Mouse (Mus musculus) embryonic facial prominence, embryonic 11.5 days (tissue): ENCODE data around the gene Nutf2-ps1. TPM values are rescaled to one million over a fixed set of nuclear protein-coding genes. Genes with fewer than 3 reads are reported as not detected.

Source experiments
- ATAC-seq: fragments of 200-750 bp; cut with Nextera tagmentation; replicated peaks from 2 replicates; pipeline ENCODE4 v1.8.0; 2017; ENCODE audit warnings: low read depth; ENCODE audit not compliant: insufficient number of reproducible peaks, low FRiP score, low TSS enrichment
- DNase-seq: peaks from one replicate; pipeline ENCODE4 v3.0.0-alpha.2; 2015; ENCODE audit warnings: low spot score
- H3K27ac ChIP-seq: fragments of 300-500 bp; sonication (generic); replicated peaks from 2 replicates; pipeline ENCODE4 v1.5.1; 2014; ENCODE audit warnings: mild to moderate bottlenecking, low read depth, low read length, control low read depth
- H3K27me3 ChIP-seq: fragments of 300-500 bp; sonication (generic); 2 replicates; pipeline ENCODE4 v1.6.1; 2014; ENCODE audit warnings: mild to moderate bottlenecking, low read length, moderate library complexity, mixed read lengths; ENCODE audit not compliant: control insufficient read depth, insufficient read depth
- H3K36me3 ChIP-seq: fragments of 300-500 bp; sonication (generic); replicated peaks from 2 replicates; pipeline ENCODE4 v1.6.1; 2014; ENCODE audit warnings: low read depth, mild to moderate bottlenecking, low read length, moderate library complexity, mixed read lengths; ENCODE audit not compliant: control insufficient read depth, insufficient read depth
- H3K4me1 ChIP-seq: fragments of 300-500 bp; sonication (generic); 2 replicates; pipeline ENCODE4 v1.6.1; 2014; ENCODE audit warnings: low read length, mixed read lengths; ENCODE audit not compliant: control insufficient read depth, insufficient read depth
- H3K4me2 ChIP-seq: fragments of 300-500 bp; sonication (generic); 2 replicates; pipeline ENCODE4 v1.6.1; 2014; ENCODE audit warnings: low read depth, mild to moderate bottlenecking, control low read depth, low read length, moderate library complexity
- H3K4me3 ChIP-seq: fragments of 300-500 bp; sonication (generic); 2 replicates; pipeline ENCODE4 v1.5.1; 2014; ENCODE audit warnings: low read depth, low read length, control low read depth
- H3K9ac ChIP-seq: fragments of 300-500 bp; sonication (generic); replicated peaks from 2 replicates; pipeline ENCODE4 v1.6.1; 2014; ENCODE audit warnings: mild to moderate bottlenecking, control low read depth, low read length
- H3K9me3 ChIP-seq: fragments of 300-500 bp; sonication (generic); replicated peaks from 2 replicates; pipeline ENCODE4 v1.6.1; 2016; ENCODE audit warnings: mild to moderate bottlenecking, low read length, inconsistent platforms, mixed read lengths; ENCODE audit not compliant: control insufficient read depth
- WGBS: fragments of 180-500 bp; shearing (Covaris S2); extraction: QIAGEN DNeasy Blood & Tissue Kit; methylation state at CpG from one replicate; pipeline ENCODE4 v1.1.7; 2014; 5-methylcytosine and 5-hydroxymethylcytosine counted together
- polyA plus RNA-seq: library from polyadenylated mRNA; unstranded; fragments of >200 nt; fragmentation: Nextera tagmentation; extraction: Ambion mirVana; gene quantifications from 2 replicates; pipeline ENCODE4 v1.2.1, GENCODE M21; 2014

The Nutf2-ps1 gene
- polyA plus RNA-seq, 1 experiment from 2014 or later, result 549 TPM

DNA sequence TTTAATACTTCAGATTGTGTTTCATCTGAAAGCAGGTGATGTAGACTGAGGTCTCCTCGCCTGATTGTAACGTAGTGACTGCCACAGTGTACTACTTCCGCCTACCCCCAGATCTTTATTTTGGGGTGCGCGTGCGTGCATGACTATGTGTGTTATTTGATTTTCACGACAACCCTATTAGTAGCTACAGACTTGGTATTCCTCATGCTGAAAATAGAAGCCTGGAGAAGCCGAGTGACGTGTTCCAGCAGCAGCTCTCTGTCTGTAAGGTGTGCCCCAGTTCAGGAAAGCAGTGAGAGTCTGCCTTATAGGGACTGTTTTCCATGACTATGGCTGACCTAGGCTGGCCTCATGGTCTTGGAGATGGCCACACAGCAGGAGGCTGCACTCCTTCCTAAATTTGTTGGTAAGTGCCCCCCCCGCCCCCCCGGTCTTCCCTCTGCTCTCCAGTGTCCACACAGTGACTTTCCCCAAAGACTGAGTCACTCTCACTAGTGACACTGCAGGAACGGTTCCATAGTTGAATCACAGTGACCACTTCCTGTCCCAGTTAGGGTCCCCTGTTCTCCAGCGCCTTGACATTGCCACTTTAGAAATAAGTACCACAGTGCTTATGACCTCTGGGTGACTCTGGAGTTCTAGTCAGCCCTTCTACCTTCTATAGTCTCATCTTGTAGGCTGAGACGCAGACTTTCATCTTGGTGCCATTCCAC lies 23.1 kb downstream of the Nutf2-ps1 start:
- no peaks in the 10 kb centered on the region for H3K36me3 ChIP-seq
- H3K4me3 ChIP-seq, result no peak overlapping the region
- H3K27ac ChIP-seq, result no peak overlapping the region
- WGBS, result 91% methylated on average over 14 of the region's 14 CpGs
- ATAC-seq (no peak), DNase-seq (no peak)
- no peak overlapping the region for H3K9ac ChIP-seq
- H3K4me2 ChIP-seq, result no peak overlapping the region
- H3K9me3 ChIP-seq, result no peaks in the 10 kb centered on the region
- H3K27me3 ChIP-seq, result no peaks in the 10 kb centered on the region
- H3K4me1 ChIP-seq, result no peaks in the 10 kb centered on the region

DNA sequence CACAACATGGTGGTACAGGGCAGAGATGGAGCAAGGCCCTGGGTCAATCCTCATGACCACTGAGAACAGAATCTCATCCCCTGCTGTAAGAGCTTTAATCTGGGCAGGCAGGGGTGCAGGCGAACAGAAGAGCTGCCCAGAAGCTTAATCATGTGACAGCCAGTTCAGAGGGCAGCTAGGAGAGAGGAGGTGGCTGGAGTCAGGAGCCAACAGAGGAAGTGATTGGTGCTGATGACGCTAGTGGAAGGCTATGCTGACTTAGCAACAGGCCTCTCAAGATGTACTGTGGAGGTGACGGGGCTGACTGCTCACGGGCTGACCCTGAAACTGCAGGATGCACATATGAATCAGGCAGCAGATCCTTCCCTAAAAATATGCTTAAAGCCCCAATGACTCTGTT lies 24.7 kb downstream of the Nutf2-ps1 start:
- ATAC-seq (no peak), DNase-seq (no peak)
- H3K27me3 ChIP-seq, result no peaks in the 10 kb centered on the region
- H3K4me1 ChIP-seq, result no peaks in the 10 kb centered on the region
- WGBS, result 42% methylated on average over 4 of the region's 4 CpGs
- H3K36me3 ChIP-seq, result no peaks in the 10 kb centered on the region
- no peak overlapping the region for H3K4me3 ChIP-seq
- no peak overlapping the region for H3K4me2 ChIP-seq
- no peak overlapping the region for H3K9ac ChIP-seq
- H3K27ac ChIP-seq, result no peak overlapping the region
- no peaks in the 10 kb centered on the region for H3K9me3 ChIP-seq

DNA sequence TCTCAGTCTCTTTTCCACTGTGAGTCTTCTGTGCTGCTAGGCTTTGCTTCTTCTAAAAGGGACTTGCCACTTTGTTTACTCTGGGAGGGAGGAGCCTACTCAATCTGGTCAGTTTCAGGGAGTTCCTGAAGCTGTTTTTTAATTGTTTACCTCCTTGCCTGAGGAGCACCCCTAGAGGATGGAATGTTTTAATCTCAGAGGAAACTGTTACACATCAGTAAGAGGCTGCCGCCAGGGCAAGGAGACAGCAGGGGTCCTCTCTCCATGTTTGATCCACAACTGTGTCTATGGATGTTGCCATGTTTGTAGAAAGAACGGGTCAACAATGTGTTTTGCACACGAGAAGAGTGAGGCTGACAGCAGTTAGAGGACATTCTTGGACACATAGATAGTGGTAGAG lies 28.4 kb downstream of the Nutf2-ps1 start:
- DNase-seq, result no peak
- Histone ChIP-seq H3K27me3 (no peaks in the 10 kb centered on the region), H3K9me3 (no peaks in the 10 kb centered on the region), H3K27ac (no peak overlapping the region), H3K9ac (no peak overlapping the region), H3K4me1 (peaks cover 5% of the 10 kb centered on the region), H3K4me2 (no peak overlapping the region), H3K36me3 (no peaks in the 10 kb centered on the region), H3K4me3 (no peak overlapping the region)
- 84% methylated on average over 3 of the region's 3 CpGs for WGBS
- ATAC-seq, result no peak

DNA sequence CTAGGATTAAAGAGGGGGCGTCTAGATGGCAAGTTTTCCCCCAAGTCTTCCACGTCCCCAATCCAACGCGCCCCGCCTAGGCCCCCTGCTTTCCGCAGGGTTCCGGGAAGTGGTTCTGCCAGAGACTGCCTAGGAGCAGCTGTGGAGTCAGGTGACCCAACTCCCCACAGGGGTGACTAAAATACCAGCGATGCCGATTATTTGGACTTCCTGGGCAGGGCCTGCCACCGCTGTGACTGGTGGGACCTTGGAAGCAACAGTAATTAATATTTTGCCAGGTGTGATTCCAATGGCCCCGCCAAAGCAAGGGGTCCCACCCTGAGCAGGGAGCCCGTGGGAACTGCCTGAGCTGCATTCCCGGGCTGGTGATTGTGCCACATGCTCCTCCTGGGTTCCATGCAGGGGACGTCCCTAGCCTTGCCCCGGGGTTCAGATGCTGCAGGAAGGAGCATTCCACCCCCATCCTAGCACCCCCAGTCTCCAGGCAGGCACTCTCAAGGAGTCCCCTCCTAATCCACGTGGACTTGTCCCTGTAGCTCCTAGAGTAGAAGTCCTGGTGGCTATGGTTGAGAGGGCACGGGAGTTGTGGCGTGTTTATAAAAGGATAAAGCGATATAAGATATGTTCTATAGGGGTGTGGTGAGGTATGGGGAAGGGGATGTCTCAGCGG lies 31.5 kb downstream of the Nutf2-ps1 start:
- Histone ChIP-seq H3K9ac (no peak overlapping the region; the same call in 1 of the 2 replicates), H3K4me2 (peak overlapping the region; percentile 32), H3K27ac (no peak overlapping the region), H3K4me3 (no peak overlapping the region), H3K9me3 (no peaks in the 10 kb centered on the region), H3K36me3 (no peaks in the 10 kb centered on the region), H3K4me1 (peaks cover 5% of the 10 kb centered on the region), H3K27me3 (no peaks in the 10 kb centered on the region)
- DNase-seq (no peak), ATAC-seq (no peak; the same call in 1 of the 2 replicates)
- 25% methylated on average over 20 of the region's 20 CpGs for WGBS

DNA sequence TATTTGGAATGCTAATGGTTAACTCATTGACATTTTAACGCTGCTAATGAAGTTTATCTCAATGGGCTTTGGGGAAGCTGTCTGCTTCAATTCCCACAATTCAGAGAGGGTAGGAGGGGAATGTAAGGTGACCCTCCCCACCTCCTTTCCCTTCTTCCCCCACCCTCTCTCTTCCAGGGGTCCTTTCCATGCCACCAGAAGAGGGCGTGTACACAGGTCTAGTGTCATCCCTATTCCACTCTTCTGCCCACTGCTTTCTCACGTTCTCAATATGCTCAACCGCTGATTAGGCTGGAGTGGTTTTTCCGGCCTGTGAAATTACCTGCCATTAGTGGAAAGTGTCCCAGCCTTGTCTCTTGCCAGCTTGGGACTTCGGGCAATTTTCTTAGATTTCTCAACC lies 32.0 kb downstream of the Nutf2-ps1 start:
- no peak overlapping the region for H3K27ac ChIP-seq
- no peak overlapping the region for H3K9ac ChIP-seq
- H3K4me1 ChIP-seq, result peaks cover 5% of the 10 kb centered on the region
- ATAC-seq (no peak), DNase-seq (no peak)
- H3K4me2 ChIP-seq, result peak overlapping the region; percentile 32; the same call in 1 of the 2 replicates
- no peaks in the 10 kb centered on the region for H3K27me3 ChIP-seq
- H3K4me3 ChIP-seq, result no peak overlapping the region
- WGBS, result 31% methylated on average over 6 of the region's 6 CpGs
- H3K36me3 ChIP-seq, result no peaks in the 10 kb centered on the region
- no peaks in the 10 kb centered on the region for H3K9me3 ChIP-seq

DNA sequence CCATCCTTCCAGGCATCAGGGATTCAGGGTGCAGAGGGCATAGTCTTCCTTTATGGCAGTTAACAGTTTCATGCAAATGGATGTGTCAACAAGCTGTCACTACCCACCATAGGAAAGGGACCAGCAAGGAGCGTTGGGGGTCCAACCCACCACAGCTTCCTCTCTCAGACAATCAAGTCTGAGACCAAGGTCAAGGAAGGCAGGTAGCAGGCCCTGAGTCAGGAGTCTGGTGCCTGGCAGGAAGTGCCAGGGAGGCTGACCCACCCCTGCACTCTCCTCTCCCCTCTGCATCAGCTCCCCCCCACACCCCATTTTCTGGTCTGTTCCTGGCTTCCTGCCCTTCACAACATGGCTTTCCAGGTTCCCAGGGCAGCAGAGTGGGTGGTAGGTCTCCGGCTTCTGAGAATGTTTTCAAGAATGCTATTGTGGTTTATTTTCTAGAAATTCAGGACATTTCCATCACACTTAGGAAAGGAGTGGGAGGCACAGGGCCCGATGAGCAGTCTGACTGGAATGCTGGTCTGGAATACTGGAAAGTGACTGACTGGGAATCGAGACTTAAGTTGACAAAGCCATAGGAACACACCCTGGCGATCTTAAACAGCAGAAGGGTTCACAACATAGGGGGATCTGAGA lies 33.8 kb downstream of the Nutf2-ps1 start:
- DNase-seq (no peak), ATAC-seq (no peak)
- Histone ChIP-seq H3K4me2 (no peak overlapping the region), H3K36me3 (no peaks in the 10 kb centered on the region), H3K9ac (no peak overlapping the region), H3K4me1 (peaks cover 5% of the 10 kb centered on the region), H3K27me3 (no peaks in the 10 kb centered on the region), H3K27ac (no peak overlapping the region), H3K9me3 (no peaks in the 10 kb centered on the region), H3K4me3 (no peak overlapping the region)
- 84% methylated on average over 5 of the region's 5 CpGs for WGBS

DNA sequence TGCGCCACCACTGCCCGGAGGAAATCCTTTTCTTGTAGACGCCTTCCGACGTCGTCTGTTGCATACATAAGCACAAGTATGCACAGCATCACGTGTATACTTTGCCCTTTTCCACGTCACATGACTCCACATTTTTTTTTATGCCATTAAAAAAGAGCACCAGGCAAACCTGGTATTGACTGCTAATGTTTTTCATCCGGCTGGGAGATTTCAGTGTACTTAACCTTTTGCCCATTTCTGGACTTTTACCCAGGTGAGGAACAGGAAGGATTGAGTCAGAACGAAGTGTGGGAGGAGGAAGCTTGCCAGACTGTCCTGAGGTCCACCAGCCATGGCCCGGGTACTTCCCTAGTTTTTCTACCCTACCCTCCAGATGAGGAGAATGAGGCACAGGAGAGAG lies 34.5 kb downstream of the Nutf2-ps1 start:
- no peak for ATAC-seq
- DNase-seq, result no peak

DNA sequence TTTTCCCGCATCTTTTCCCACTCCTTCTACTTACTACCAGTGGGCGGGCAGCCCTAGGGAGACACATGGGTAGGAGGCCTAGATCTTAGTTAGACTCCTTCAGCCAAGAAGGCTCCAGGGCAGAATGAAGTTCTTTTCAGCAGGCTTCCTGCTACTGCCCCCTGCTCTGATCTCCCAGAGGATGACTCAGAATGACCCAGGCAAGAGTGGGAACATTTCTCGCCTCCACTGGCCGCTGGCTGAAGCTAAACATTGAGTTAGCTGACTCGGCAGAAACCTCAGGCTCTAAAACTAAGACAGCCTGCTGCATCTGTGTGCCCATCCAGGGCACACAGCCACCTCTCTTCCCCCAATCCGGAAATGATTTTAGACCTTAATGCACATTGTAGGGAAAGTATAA lies 36.1 kb downstream of the Nutf2-ps1 start:
- Histone ChIP-seq H3K4me3 (no peak overlapping the region), H3K9ac (no peak overlapping the region), H3K9me3 (no peaks in the 10 kb centered on the region), H3K27ac (no peak overlapping the region), H3K4me2 (no peak overlapping the region), H3K4me1 (peaks cover 5% of the 10 kb centered on the region), H3K27me3 (no peaks in the 10 kb centered on the region), H3K36me3 (no peaks in the 10 kb centered on the region)
- DNase-seq (no peak), ATAC-seq (no peak)
- 58% methylated on average over 6 of the region's 6 CpGs for WGBS

More for the DNA sequence above, 34.5 kb downstream of the Nutf2-ps1 start:
- Histone ChIP-seq H3K27me3 (no peaks in the 10 kb centered on the region), H3K4me1 (peaks cover 5% of the 10 kb centered on the region), H3K9me3 (no peaks in the 10 kb centered on the region), H3K4me3 (no peak overlapping the region), H3K4me2 (no peak overlapping the region), H3K36me3 (no peaks in the 10 kb centered on the region), H3K27ac (no peak overlapping the region), H3K9ac (no peak overlapping the region)
- WGBS, result 89% methylated on average over 11 of the region's 11 CpGs
